Comparison of ENCODE assay signal across 8 mouse cellular contexts in genomic region chr7:108934836-108935235, GRCm38 (mm10). TPM values are rescaled to one million over a fixed set of nuclear protein-coding genes. Genes with fewer than 3 reads are reported as not detected.
DNase-seq lines count a peak whose midpoint lies in the region; ATAC-seq and TF ChIP-seq lines count a peak whose summit lies in the region.

No protein-coding gene starts in this region.

- no peak for TF ChIP-seq POLR2A in kidney, adult 2 months (IDR thresholded peaks at IDR 0.05; ENCODE audit: low read depth, low read length)

- peak overlapping the region; percentile 89 for H3K4me3 ChIP-seq in kidney, adult 2 months (ENCODE audit: insufficient read depth, low read depth, low read length)
- H3K4me3 ChIP-seq in embryonic facial prominence, embryonic 10.5 days: peak overlapping the region; percentile 98
- H3K4me3 ChIP-seq in intestine, embryonic 16.5 days (ENCODE audit: low read length): peak overlapping the region; percentile 99
- peak overlapping the region; percentile 99 for H3K4me3 ChIP-seq in midbrain, embryonic 11.5 days (ENCODE audit: low read depth, low read length)

- peaks cover 2% of the 10 kb centered on the region; the same call in 1 of the 2 replicates for H3K36me3 ChIP-seq in kidney, adult 2 months (ENCODE audit: control insufficient read depth, insufficient read depth, low read length)
- peaks cover 45% of the 10 kb centered on the region for H3K36me3 ChIP-seq in embryonic facial prominence, embryonic 10.5 days (replicated peaks)
- H3K36me3 ChIP-seq in intestine, embryonic 16.5 days (ENCODE audit: control insufficient read depth, insufficient read depth, low read length): peaks cover 14% of the 10 kb centered on the region
- H3K36me3 ChIP-seq in midbrain, embryonic 11.5 days (ENCODE audit: control insufficient read depth, insufficient read depth, low read length): peaks cover 17% of the 10 kb centered on the region

- H3K4me1 ChIP-seq in kidney, adult 2 months (ENCODE audit: control insufficient read depth, insufficient read depth, low read length): peaks cover 9% of the 10 kb centered on the region
- peaks cover 12% of the 10 kb centered on the region for H3K4me1 ChIP-seq in embryonic facial prominence, embryonic 10.5 days
- peaks cover 10% of the 10 kb centered on the region for H3K4me1 ChIP-seq in intestine, embryonic 16.5 days (ENCODE audit: control insufficient read depth, insufficient read depth, low read length)
- peaks cover 7% of the 10 kb centered on the region for H3K4me1 ChIP-seq in midbrain, embryonic 11.5 days (ENCODE audit: control insufficient read depth, insufficient read depth, low read length)

- H3K27ac ChIP-seq in kidney, adult 2 months (ENCODE audit: insufficient read depth, low read depth, low read length): no peak overlapping the region
- peak overlapping the region; percentile 96 for H3K27ac ChIP-seq in embryonic facial prominence, embryonic 10.5 days (replicated peaks)
- no peak overlapping the region for H3K27ac ChIP-seq in intestine, embryonic 16.5 days (ENCODE audit: low read length)
- H3K27ac ChIP-seq in midbrain, embryonic 11.5 days (ENCODE audit: low read depth, low read length): no peak overlapping the region

- no peak for ATAC-seq in intestine, embryonic 16.5 days
- ATAC-seq in midbrain, embryonic 11.5 days (ENCODE audit: low FRiP score): 0 out of 2 replicates have a peak, but pooled peaks have one; percentile 2

- 1% methylated on average over 8 of the region's 8 CpGs for WGBS in kidney, adult 2 months
- 5% methylated on average over 8 of the region's 8 CpGs for WGBS in embryonic facial prominence, embryonic 10.5 days
- WGBS in intestine, embryonic 16.5 days: 6% methylated on average over 8 of the region's 8 CpGs
- 12% methylated on average over 8 of the region's 8 CpGs for WGBS in midbrain, embryonic 11.5 days

- H3K4me2 ChIP-seq in intestine, embryonic 16.5 days (ENCODE audit: low read depth, low read length): peak overlapping the region; percentile 83
- peak overlapping the region; percentile 84 for H3K4me2 ChIP-seq in midbrain, embryonic 11.5 days

- TF ChIP-seq CTCF in kidney, adult 2 months (conservative IDR thresholded peaks at IDR 0.05; ENCODE audit: insufficient read depth, insufficient read length, low read depth, low read length): no peak

- DNase-seq in kidney, adult 2 months: peak; percentile 20
- no peak for DNase-seq in kidney, postnatal 4 days
- DNase-seq in embryonic facial prominence, embryonic 10.5 days (ENCODE audit: low spot score): no peak
- no peak for DNase-seq in midbrain, embryonic 11.5 days (ENCODE audit: low spot score, missing footprints)
- DNase-seq in embryo, embryonic 11 days: no peak
- DNase-seq in urinary bladder, adult 18-20 months (ENCODE audit: low spot score in 2 of 2): no peak
- DNase-seq in Muller cell, postnatal 12 days (ENCODE audit: inconsistent ontology term): no peak

- H3K9ac ChIP-seq in intestine, embryonic 16.5 days (ENCODE audit: low read depth, low read length): peak overlapping the region; percentile 98
- H3K9ac ChIP-seq in midbrain, embryonic 11.5 days (ENCODE audit: low read length): peak overlapping the region; percentile 97

- H3K27me3 ChIP-seq in kidney, adult 2 months (replicated peaks; ENCODE audit: control insufficient read depth, insufficient read depth, low read length): no peaks in the 10 kb centered on the region
- no peaks in the 10 kb centered on the region for H3K27me3 ChIP-seq in embryonic facial prominence, embryonic 10.5 days (replicated peaks; ENCODE audit: low read depth, poor library complexity, severe bottlenecking)
- no peaks in the 10 kb centered on the region for H3K27me3 ChIP-seq in intestine, embryonic 16.5 days (replicated peaks; ENCODE audit: control insufficient read depth, insufficient read depth, low read length)
- H3K27me3 ChIP-seq in midbrain, embryonic 11.5 days (ENCODE audit: control insufficient read depth, insufficient read depth, low read length): no peaks in the 10 kb centered on the region

- H3K9me3 ChIP-seq in embryonic facial prominence, embryonic 10.5 days: no peaks in the 10 kb centered on the region
- H3K9me3 ChIP-seq in intestine, embryonic 16.5 days (ENCODE audit: control insufficient read depth, low read length): no peaks in the 10 kb centered on the region
- H3K9me3 ChIP-seq in midbrain, embryonic 11.5 days (ENCODE audit: control insufficient read depth, low read length): no peaks in the 10 kb centered on the region

RNA-seq across cellular contexts. Expression of gene Eif3f, which starts 0.6 kb away (rescaled TPM):
- 83.2 and 101 TPM in 2 replicates for polyA plus RNA-seq in kidney, adult 2 months (2012; rRNA removed)
- 75.2 and 76.2 TPM in 2 replicates for polyA plus RNA-seq in embryonic facial prominence, embryonic 10.5 days (2016; fragmentation: Nextera tagmentation; extraction: Ambion mirVana)
- 68.2 TPM in 2 replicates for polyA plus RNA-seq in intestine, embryonic 16.5 days (2015; fragmentation: Nextera tagmentation; extraction: Ambion mirVana)
- polyA plus RNA-seq in midbrain, embryonic 11.5 days (2014; fragmentation: Nextera tagmentation; extraction: Ambion mirVana): 73.0 and 85.0 TPM in 2 replicates

RNA-seq across cellular contexts. Expression of gene Nlrp10, which starts 4.9 kb away (rescaled TPM):
- 0.03 TPM in 2 replicates for polyA plus RNA-seq in kidney, adult 2 months (2012; rRNA removed)
- 0.02 and 0.04 TPM in 2 replicates for polyA plus RNA-seq in embryonic facial prominence, embryonic 10.5 days (2016; fragmentation: Nextera tagmentation; extraction: Ambion mirVana)
- polyA plus RNA-seq in intestine, embryonic 16.5 days (2015; fragmentation: Nextera tagmentation; extraction: Ambion mirVana): 0.06 TPM in 1 of 2 replicates, not detected in the other
- polyA plus RNA-seq in midbrain, embryonic 11.5 days (2014; fragmentation: Nextera tagmentation; extraction: Ambion mirVana): not detected in 2 replicates

RNA-seq across cellular contexts. Expression of gene Tub, which starts 15.3 kb away (rescaled TPM):
- polyA plus RNA-seq in kidney, adult 2 months (2012; rRNA removed): 0.31 and 0.52 TPM in 2 replicates
- polyA plus RNA-seq in embryonic facial prominence, embryonic 10.5 days (2016; fragmentation: Nextera tagmentation; extraction: Ambion mirVana): 4.3 TPM in 2 replicates
- polyA plus RNA-seq in intestine, embryonic 16.5 days (2015; fragmentation: Nextera tagmentation; extraction: Ambion mirVana): 1.8 and 1.9 TPM in 2 replicates
- polyA plus RNA-seq in midbrain, embryonic 11.5 days (2014; fragmentation: Nextera tagmentation; extraction: Ambion mirVana): 10.5 TPM in 2 replicates

RNA-seq across cellular contexts. Expression of gene Olfr519, which starts 40.6 kb away (rescaled TPM):
- not detected in 2 replicates for polyA plus RNA-seq in kidney, adult 2 months (2012; rRNA removed)
- not detected in 2 replicates for polyA plus RNA-seq in embryonic facial prominence, embryonic 10.5 days (2016; fragmentation: Nextera tagmentation; extraction: Ambion mirVana)
- polyA plus RNA-seq in intestine, embryonic 16.5 days (2015; fragmentation: Nextera tagmentation; extraction: Ambion mirVana): not detected in 2 replicates
- not detected in 2 replicates for polyA plus RNA-seq in midbrain, embryonic 11.5 days (2014; fragmentation: Nextera tagmentation; extraction: Ambion mirVana)

RNA-seq across cellular contexts. Expression of gene Olfr518, which starts 50.0 kb away (rescaled TPM):
- not detected in 2 replicates for polyA plus RNA-seq in kidney, adult 2 months (2012; rRNA removed)
- not detected in 2 replicates for polyA plus RNA-seq in embryonic facial prominence, embryonic 10.5 days (2016; fragmentation: Nextera tagmentation; extraction: Ambion mirVana)
- not detected in 2 replicates for polyA plus RNA-seq in intestine, embryonic 16.5 days (2015; fragmentation: Nextera tagmentation; extraction: Ambion mirVana)
- polyA plus RNA-seq in midbrain, embryonic 11.5 days (2014; fragmentation: Nextera tagmentation; extraction: Ambion mirVana): not detected in 2 replicates
